Mouse (Mus musculus) embryonic fibroblast, embryonic 13.5 days (primary cell): Measurements from ENCODE around the gene Timp1.

Experiments used
- CTCF ChIP-seq: IDR thresholded peaks from 2 replicates; pipeline ENCODE4 v1.5.1; 2011; ENCODE audit warnings: mild to moderate bottlenecking, control low read depth, low read length, moderate library complexity, borderline replicate concordance; ENCODE audit not compliant: insufficient read depth
- POLR2A ChIP-seq: IDR thresholded peaks from 2 replicates; pipeline ENCODE4 v1.6.1; 2011; ENCODE audit warnings: low read depth, mild to moderate bottlenecking, control low read depth, low read length, moderate library complexity

GRCm38 (mm10) chrX:20920249-20920843 lies 50.4 kb downstream of the Timp1 start:
- TF ChIP-seq CTCF (no peak), POLR2A (no peak)
